Mouse (Mus musculus): ENCODE measurements around the gene Gm5072.
"Not testable (repeated sequence)": the region's sequence is repeated elsewhere in the genome, so short reads cannot be mapped to it uniquely, and the experiment has no call there.

Gm5072 gene

GRCm38 (mm10) chrX:91392200-91392599 lies at the start of gene Gm5072:
Gene Gm5072 (plus strand): TSS chrX:91392500.
- DNase-seq (ENCODE audit: extremely low spot score), result not testable (repeated sequence)
